Mouse (Mus musculus) hindbrain, embryonic 13.5 days (tissue): ENCODE data around the gene Rad51. TPM values are rescaled to one million over a fixed set of nuclear protein-coding genes. Genes with fewer than 3 reads are reported as not detected.
A peak's percentile ranks its signal among the peaks of the same experiment; 100 is the strongest.

ENCODE experiments used
- ATAC-seq: fragments of 200-750 bp; cut with Nextera tagmentation; 2 replicates; pipeline ENCODE4 v1.8.0; 2017; ENCODE audit warnings: moderate TSS enrichment; ENCODE audit not compliant: low FRiP score
- H3K27ac ChIP-seq: fragments of 300-500 bp; sonication (generic); 2 replicates; pipeline ENCODE4 v1.5.1; 2015; ENCODE audit warnings: inconsistent platforms, mild to moderate bottlenecking, moderate library complexity
- H3K27me3 ChIP-seq: fragments of 300-500 bp; sonication (generic); 2 replicates; pipeline ENCODE4 v1.6.1; 2015; ENCODE audit warnings: mild to moderate bottlenecking, inconsistent platforms
- H3K36me3 ChIP-seq: fragments of 300-500 bp; sonication (generic); 2 replicates; pipeline ENCODE4 v1.6.1; 2015; ENCODE audit warnings: mild to moderate bottlenecking, inconsistent platforms
- H3K4me1 ChIP-seq: fragments of 300-500 bp; sonication (generic); replicated peaks from 2 replicates; pipeline ENCODE4 v1.6.1; 2015; ENCODE audit warnings: inconsistent platforms
- H3K4me2 ChIP-seq: fragments of 300-500 bp; sonication (generic); 2 replicates; pipeline ENCODE4 v1.6.1; 2015; ENCODE audit warnings: inconsistent platforms, mild to moderate bottlenecking, moderate library complexity
- H3K4me3 ChIP-seq: fragments of 300-500 bp; sonication (generic); 2 replicates; pipeline ENCODE4 v1.5.1; 2015; ENCODE audit warnings: mild to moderate bottlenecking, inconsistent platforms
- H3K9ac ChIP-seq: fragments of 300-500 bp; sonication (generic); 2 replicates; pipeline ENCODE4 v1.6.1; 2015; ENCODE audit warnings: mild to moderate bottlenecking, inconsistent platforms
- H3K9me3 ChIP-seq: fragments of 300-500 bp; sonication (generic); 2 replicates; pipeline ENCODE4 v1.6.1; 2016; ENCODE audit warnings: inconsistent platforms
- WGBS: fragments of 180-500 bp; shearing (Covaris S2); methylation state at CpG from one replicate; pipeline ENCODE4 v1.1.7; 2015; 5-methylcytosine and 5-hydroxymethylcytosine counted together
- polyA plus RNA-seq: library from polyadenylated mRNA; unstranded; fragments of >200 nt; fragmentation: Nextera tagmentation; extraction: Ambion mirVana; gene quantifications from 2 replicates; pipeline ENCODE4 v1.2.1, GENCODE M21; 2015

The Rad51 gene
- polyA plus RNA-seq, 1 experiment from 2014 or later: 12.8 TPM

DNA sequence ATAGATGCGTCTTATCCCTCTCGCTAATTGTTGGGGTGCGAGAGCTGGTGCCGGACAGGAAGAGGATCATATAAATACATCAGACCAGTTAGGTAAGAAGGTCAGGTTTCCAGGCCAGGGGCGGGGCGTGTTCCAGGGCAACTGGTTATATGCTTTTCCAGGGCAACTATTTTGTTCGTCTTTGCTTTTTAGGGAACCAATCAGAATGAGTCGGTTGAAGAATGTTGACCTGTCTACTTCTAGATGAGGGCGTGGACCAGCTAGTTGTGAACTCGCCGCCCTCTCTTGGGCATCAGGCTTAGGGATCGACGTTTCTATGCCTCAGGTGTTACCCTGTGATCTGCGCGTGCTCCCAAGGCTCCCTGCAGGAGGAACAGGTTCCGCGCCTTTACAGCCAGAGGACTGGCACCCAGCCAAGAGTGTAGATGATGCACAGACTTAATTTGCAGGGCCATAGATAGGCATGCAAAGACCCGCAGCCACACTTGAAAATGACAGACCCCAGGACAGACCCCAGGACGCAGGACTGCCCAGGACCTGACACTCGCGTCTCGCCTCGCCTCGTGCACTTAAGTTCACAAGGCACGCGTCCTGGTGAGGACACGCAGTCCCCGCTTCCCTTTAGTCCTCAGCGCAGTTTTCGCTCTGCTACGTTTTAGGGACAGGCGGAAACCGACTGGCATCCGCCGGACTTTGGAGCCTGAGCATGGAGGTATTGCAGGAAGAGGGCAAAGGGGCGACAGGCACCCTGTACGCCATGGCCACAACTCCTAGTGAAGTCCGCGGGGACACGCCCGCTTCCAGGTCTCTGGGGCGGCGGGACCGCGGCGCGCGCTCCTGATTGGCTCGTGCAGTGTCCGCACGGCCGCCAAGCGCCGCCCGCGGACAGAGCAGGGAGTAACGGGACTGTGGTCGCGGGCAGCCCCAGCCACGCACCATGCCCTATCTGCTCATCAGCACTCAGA, 54.6 kb downstream of the Rad51 start, which contains the start of gene Gchfr:
Gene Gchfr, plus strand, starts transcription at position 873 of the 965 bp plus-strand sequence.
- under 1% methylated on average over 59 of the region's 60 CpGs for WGBS
- Histone ChIP-seq H3K4me2 (peak within 1 kb of the TSS; percentile 99), H3K4me3 (peak within 1 kb of the TSS; percentile 53), H3K9ac (peak within 1 kb of the TSS; percentile 68), H3K4me1 (peaks cover 26% of the 10 kb centered on the region), H3K27me3 (peaks cover 63% of the 10 kb centered on the region), H3K36me3 (peaks cover 4% of the 10 kb centered on the region), H3K9me3 (no peaks in the 10 kb centered on the region), H3K27ac (no peak within 1 kb of the TSS)
- ATAC-seq: peak; percentile 76

DNA sequence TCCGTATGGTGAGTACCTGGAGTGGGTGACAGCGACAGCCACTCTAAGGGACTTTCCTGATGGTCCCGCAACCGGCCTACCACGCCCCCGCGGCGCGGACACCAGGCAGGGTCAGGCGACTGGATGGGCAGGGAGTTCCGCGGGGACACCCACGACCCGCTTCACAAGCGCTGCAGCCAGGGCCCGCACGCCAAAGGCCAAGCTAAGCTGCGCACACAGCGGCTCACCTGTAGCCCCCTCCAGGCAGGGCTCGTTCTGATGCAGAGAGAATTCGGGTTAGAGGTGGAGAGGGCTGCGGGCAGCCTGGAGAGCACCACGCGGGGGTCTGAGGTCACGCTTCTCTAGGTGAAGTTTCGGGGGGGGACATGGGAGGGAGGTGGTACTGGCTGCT, 55.3 kb downstream of the Rad51 start:
- ATAC-seq: no peak; the same call in 1 of the 2 replicates
- H3K27me3 ChIP-seq: peaks cover 63% of the 10 kb centered on the region
- no peak overlapping the region for H3K27ac ChIP-seq
- H3K9ac ChIP-seq: peak overlapping the region; percentile 68
- H3K36me3 ChIP-seq: peaks cover 5% of the 10 kb centered on the region
- peak overlapping the region; percentile 99 for H3K4me2 ChIP-seq
- peak overlapping the region; percentile 53 for H3K4me3 ChIP-seq
- peaks cover 33% of the 10 kb centered on the region for H3K4me1 ChIP-seq
- 4% methylated on average over 26 of the region's 26 CpGs for WGBS
- no peaks in the 10 kb centered on the region for H3K9me3 ChIP-seq

DNA sequence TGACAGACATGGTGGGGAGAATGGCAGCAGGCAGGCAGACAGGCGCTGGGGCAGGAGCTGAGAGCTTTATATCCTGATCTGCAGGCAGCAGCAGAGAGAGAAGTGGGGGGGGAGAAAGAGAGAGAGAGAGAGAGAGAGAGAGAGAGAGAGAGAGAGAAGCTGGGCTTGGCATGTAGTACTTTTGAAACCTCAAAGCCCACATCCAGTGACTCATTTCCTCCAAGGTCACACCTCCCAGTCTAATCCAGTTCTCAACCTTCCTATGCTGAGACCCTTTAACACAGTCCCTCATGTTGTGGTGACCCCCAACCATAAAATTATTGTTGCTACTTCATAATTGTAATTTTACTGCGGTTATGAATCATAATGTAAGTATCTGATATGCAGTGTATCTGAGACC, 57.7 kb downstream of the Rad51 start:
- no peak for ATAC-seq
- peaks cover 56% of the 10 kb centered on the region for H3K4me1 ChIP-seq

DNA sequence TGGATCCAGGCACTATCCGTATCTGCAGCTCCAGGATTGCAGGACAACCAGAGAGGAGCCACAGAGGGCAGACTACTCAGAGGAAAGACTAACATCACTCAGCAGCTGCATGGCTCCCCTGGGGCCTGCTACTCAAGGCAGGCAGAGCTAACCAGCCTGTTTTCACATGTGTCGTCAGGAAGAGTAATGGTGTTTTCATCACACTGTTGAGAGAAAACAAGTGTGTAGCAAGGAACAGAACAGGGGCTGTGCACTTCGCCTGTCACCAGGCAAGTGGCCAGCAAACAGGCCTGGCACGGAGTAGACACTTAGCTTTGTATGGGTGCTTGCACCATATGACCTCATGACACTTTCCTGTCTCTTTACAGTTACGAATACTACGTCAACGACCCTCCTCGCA, 59.0 kb downstream of the Rad51 start:
- peaks cover 16% of the 10 kb centered on the region for H3K36me3 ChIP-seq
- H3K9me3 ChIP-seq: no peaks in the 10 kb centered on the region
- 58% methylated on average over 8 of the region's 8 CpGs for WGBS
- no peak overlapping the region for H3K27ac ChIP-seq
- H3K9ac ChIP-seq: no peak overlapping the region; the same call in 1 of the 2 replicates
- peaks cover 54% of the 10 kb centered on the region for H3K4me1 ChIP-seq
- no peak overlapping the region for H3K4me3 ChIP-seq
- ATAC-seq: no peak
- peaks cover 32% of the 10 kb centered on the region for H3K27me3 ChIP-seq
- H3K4me2 ChIP-seq: no peak overlapping the region

More for the DNA sequence above, 57.7 kb downstream of the Rad51 start:
- Histone ChIP-seq H3K36me3 (peaks cover 10% of the 10 kb centered on the region), H3K9me3 (no peaks in the 10 kb centered on the region), H3K27ac (no peak overlapping the region), H3K4me2 (no peak overlapping the region), H3K27me3 (peaks cover 45% of the 10 kb centered on the region), H3K4me3 (no peak overlapping the region), H3K9ac (no peak overlapping the region)
- WGBS: 89% methylated on average over 2 of the region's 2 CpGs

DNA sequence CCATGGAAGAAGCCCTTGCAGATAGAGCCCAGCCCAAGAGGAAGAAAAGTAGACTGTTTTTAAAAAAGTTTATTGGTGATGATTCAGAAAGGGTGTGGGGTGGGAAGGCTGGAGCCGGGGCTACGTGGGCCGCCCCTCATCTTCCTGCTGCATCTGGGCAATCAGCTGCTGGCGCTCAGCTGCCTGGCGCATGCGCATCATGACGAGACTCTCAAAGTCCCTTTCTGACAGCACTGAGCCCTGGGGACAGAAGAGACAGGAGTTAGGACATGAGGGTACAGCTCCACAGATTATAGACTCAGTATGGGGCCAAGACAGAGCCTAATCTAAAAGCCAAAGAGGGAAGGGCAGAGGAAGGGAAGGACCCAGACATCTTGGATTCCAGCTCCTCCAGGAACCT, 59.9 kb downstream of the Rad51 start:
- H3K9me3 ChIP-seq: no peaks in the 10 kb centered on the region

DNA sequence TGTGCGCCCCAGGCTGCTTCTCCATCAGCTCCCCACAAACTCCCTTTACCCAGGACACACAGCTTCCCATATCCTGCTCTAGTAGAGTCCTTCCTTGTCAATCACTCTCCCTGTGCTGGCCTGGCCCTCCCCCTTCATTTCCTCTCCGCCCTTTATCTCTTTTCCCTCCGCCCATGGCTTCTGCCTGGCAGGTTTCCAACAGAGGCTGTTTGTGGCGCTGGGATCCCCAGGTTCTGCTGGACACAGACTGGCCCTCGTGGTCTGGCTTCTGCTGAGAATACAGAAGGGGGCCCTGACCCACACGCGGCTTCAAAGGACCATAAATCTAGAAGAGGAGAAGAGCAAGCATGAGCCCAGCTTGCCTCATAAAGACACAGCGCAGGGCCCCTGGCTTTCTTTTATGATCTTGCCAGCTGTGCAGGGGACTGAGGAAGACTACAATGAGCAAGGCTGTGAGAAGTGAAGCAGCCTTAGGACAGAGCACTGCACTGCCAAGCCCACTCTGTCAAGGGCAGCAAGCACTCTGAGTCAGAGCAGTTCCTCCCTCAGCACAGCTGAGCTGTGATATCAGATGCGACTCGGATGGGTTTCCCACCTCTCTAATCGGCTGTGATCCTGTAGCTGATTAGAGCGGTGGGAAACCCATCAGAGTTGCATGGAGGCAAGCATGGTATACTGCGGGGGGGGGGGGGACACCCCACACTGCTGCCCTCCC, 60.4 kb downstream of the Rad51 start:
- H3K4me1 ChIP-seq: peaks cover 40% of the 10 kb centered on the region
- peak overlapping the region; percentile 18 for H3K4me2 ChIP-seq
- no peaks in the 10 kb centered on the region for H3K9me3 ChIP-seq
- WGBS: 18% methylated on average over 13 of the region's 13 CpGs
- peaks cover 18% of the 10 kb centered on the region for H3K27me3 ChIP-seq
- H3K9ac ChIP-seq: peak overlapping the region; percentile 53
- peaks cover 27% of the 10 kb centered on the region for H3K36me3 ChIP-seq
- peak; percentile 34 for ATAC-seq
- H3K4me3 ChIP-seq: no peak overlapping the region
- H3K27ac ChIP-seq: peak overlapping the region; percentile 61

More for the DNA sequence above, 59.9 kb downstream of the Rad51 start:
- WGBS: 82% methylated on average over 7 of the region's 7 CpGs
- Histone ChIP-seq H3K36me3 (peaks cover 23% of the 10 kb centered on the region), H3K4me1 (peaks cover 46% of the 10 kb centered on the region), H3K9ac (peak overlapping the region; percentile 53; the same call in 1 of the 2 replicates), H3K27me3 (peaks cover 23% of the 10 kb centered on the region), H3K4me3 (no peak overlapping the region), H3K4me2 (no peak overlapping the region; the same call in 1 of the 2 replicates), H3K27ac (peak overlapping the region; percentile 61; the same call in 1 of the 2 replicates)
- no peak for ATAC-seq

DNA sequence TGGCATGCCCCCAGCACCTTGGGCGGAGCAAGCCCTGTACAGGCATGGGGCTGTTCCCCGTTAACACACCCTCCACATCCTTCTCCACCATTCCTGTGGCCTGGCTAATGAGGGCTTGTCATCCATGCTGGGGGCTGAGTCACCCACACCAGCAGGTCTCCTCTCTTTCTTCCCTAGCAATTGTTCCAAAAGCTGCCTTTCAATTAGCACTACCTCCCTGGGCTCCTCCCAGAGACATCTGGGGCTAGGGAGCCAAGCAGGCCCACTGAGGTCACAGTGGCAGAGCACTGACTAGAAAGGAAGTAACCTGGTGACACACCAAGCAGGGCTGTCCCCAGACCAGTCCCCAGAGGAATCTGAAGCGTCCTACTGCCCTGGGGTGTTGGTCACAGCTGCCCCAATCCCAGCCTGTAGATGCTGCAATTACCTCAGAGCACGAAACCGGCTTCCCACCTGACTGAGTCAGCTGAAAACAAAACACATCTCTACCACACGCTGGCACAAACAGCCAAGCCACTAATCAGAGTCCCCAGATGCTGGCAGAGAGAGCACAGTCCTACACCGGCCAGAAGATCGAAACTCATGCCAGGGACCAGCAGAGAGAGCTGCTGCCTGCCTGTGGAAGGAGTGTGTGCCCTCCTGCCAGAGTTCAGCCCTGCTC, 61.5 kb downstream of the Rad51 start, which contains the start of gene Gm14137:
Gene Gm14137, plus strand, starts transcription at position 519 of the 661 bp plus-strand sequence.
- H3K4me2 ChIP-seq: no peak within 1 kb of the TSS
- 41% methylated on average over 8 of the region's 8 CpGs for WGBS
- H3K9ac ChIP-seq: peak within 1 kb of the TSS; percentile 53
- peaks cover 39% of the 10 kb centered on the region for H3K4me1 ChIP-seq
- peaks cover 38% of the 10 kb centered on the region for H3K36me3 ChIP-seq
- 0 out of 2 replicates have a peak, but pooled peaks have one; percentile 15 for ATAC-seq
- H3K27ac ChIP-seq: peak within 1 kb of the TSS; percentile 61
- H3K27me3 ChIP-seq: peaks cover 10% of the 10 kb centered on the region
- H3K9me3 ChIP-seq: no peaks in the 10 kb centered on the region
- no peak within 1 kb of the TSS for H3K4me3 ChIP-seq

DNA sequence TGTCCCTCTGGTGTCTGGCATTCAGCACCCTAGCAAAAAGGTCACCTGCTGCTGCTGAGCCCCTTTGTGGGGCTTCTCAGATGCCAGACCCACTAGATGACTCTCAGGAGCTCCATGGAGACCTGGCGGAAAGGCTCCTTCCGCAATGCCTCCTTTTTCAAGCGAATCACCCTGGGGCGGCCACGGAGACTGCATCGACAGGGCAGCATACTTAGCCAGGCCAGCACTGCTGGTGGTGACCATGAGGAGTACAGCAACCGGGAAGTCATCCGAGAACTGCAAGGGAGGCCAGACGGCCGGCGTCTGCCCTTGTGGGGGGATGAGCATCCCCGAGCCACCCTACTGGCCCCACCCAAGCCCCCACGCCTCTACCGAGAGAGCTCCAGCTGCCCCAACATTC, 62.3 kb downstream of the Rad51 start:
- ATAC-seq: no peak

DNA sequence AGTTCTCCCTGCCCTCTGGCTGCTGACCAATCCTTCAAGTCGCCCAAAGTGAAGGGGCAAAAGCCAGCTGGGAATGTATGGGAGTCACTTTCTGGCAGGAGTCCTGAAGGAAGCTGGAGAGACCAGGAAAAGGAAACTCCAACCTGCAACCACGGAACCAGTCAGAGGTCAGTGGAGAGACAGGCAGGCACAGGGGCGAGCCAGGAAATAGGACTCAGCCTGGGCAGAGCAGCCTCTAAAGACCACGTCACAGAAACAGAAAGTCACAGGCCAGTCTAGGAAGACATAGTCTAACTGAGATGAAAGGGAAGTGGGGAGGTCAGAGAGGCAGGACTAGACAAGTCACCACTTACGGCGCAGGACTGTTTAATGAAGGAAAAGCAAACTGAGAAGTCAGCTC, 63.0 kb downstream of the Rad51 start:
- ATAC-seq: no peak
- H3K9me3 ChIP-seq: no peaks in the 10 kb centered on the region
- H3K9ac ChIP-seq: no peak overlapping the region
- no peak overlapping the region for H3K4me2 ChIP-seq
- peaks cover 53% of the 10 kb centered on the region for H3K36me3 ChIP-seq
- no peak overlapping the region for H3K4me3 ChIP-seq
- no peak overlapping the region for H3K27ac ChIP-seq
- WGBS: 77% methylated on average over 6 of the region's 6 CpGs
- H3K27me3 ChIP-seq: no peaks in the 10 kb centered on the region; the same call in 1 of the 2 replicates
- peaks cover 39% of the 10 kb centered on the region for H3K4me1 ChIP-seq

More for the DNA sequence above, 62.3 kb downstream of the Rad51 start:
- peaks cover 45% of the 10 kb centered on the region for H3K36me3 ChIP-seq
- no peak overlapping the region for H3K4me3 ChIP-seq
- peaks cover 3% of the 10 kb centered on the region; the same call in 1 of the 2 replicates for H3K27me3 ChIP-seq
- H3K27ac ChIP-seq: no peak overlapping the region
- H3K4me2 ChIP-seq: no peak overlapping the region
- H3K4me1 ChIP-seq: peaks cover 39% of the 10 kb centered on the region
- H3K9me3 ChIP-seq: no peaks in the 10 kb centered on the region
- H3K9ac ChIP-seq: no peak overlapping the region; the same call in 1 of the 2 replicates
- WGBS: 57% methylated on average over 14 of the region's 14 CpGs

DNA sequence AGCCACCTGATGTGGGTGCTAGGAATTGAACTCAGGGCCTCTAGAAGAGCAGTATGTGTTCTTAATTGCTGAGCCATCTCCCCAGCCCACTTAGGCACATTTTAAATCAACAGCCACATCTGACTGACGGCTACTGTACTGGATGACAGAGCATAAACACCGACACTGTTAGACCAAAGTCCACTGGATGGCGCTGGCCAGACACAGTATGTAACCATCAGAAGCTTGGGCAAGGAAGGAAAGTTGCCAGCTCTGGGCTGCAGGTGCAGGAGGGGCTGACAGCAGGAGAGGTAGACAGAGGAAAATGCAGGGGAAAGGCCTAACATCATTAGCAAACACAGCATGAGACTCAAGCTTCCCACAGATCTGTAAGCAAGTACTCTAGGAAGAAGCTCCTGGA, 64.2 kb downstream of the Rad51 start:
- no peak overlapping the region for H3K4me2 ChIP-seq
- peaks cover 34% of the 10 kb centered on the region for H3K4me1 ChIP-seq
- H3K27me3 ChIP-seq: no peaks in the 10 kb centered on the region; the same call in 1 of the 2 replicates
- H3K27ac ChIP-seq: no peak overlapping the region
- H3K36me3 ChIP-seq: peaks cover 58% of the 10 kb centered on the region
- no peak overlapping the region for H3K4me3 ChIP-seq
- WGBS: 56% methylated on average over 3 of the region's 3 CpGs
- no peak for ATAC-seq
- no peak overlapping the region for H3K9ac ChIP-seq
- no peaks in the 10 kb centered on the region for H3K9me3 ChIP-seq

DNA sequence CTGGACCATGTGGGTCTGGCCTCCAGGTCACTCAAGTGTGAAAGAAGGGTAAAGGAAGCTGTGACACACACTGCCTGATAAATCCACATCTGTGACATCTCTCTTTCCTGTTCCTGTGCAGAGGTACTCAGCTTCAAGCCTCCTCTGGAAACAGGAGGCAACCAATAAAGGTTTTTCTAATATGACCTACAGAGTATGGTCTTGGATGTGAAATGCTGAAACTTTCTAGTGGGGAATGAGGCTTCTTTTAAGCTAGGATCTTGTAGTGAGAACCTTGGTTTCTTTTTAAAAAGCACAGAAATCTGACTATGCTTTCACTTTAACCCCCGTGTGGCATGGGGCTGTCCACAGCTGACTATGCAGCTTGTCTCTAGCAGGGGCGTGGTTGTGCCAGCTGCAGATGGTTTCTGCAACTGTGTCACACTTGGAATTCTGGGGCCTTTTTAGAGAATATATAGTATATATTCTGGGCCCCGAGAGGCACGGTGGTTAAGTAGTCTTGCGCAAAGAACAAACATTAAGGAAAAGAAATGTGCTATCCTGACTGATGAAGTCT, 64.9 kb downstream of the Rad51 start:
- peaks cover 58% of the 10 kb centered on the region for H3K36me3 ChIP-seq
- WGBS: 94% methylated on average over 5 of the region's 5 CpGs
- no peak for ATAC-seq
- H3K4me2 ChIP-seq: no peak overlapping the region
- H3K9me3 ChIP-seq: no peaks in the 10 kb centered on the region
- no peaks in the 10 kb centered on the region; the same call in 1 of the 2 replicates for H3K27me3 ChIP-seq
- peaks cover 27% of the 10 kb centered on the region for H3K4me1 ChIP-seq
- no peak overlapping the region for H3K9ac ChIP-seq
- no peak overlapping the region for H3K27ac ChIP-seq
- H3K4me3 ChIP-seq: no peak overlapping the region
